Mouse (Mus musculus): ENCODE measurements around the gene Nptx2. TPM values are rescaled to one million over a fixed set of nuclear protein-coding genes. Genes with fewer than 3 reads are reported as not detected.

The Nptx2 gene
- polyA plus RNA-seq (2012; fragmentation: generic; extraction: Trizol): not detected

DNA sequence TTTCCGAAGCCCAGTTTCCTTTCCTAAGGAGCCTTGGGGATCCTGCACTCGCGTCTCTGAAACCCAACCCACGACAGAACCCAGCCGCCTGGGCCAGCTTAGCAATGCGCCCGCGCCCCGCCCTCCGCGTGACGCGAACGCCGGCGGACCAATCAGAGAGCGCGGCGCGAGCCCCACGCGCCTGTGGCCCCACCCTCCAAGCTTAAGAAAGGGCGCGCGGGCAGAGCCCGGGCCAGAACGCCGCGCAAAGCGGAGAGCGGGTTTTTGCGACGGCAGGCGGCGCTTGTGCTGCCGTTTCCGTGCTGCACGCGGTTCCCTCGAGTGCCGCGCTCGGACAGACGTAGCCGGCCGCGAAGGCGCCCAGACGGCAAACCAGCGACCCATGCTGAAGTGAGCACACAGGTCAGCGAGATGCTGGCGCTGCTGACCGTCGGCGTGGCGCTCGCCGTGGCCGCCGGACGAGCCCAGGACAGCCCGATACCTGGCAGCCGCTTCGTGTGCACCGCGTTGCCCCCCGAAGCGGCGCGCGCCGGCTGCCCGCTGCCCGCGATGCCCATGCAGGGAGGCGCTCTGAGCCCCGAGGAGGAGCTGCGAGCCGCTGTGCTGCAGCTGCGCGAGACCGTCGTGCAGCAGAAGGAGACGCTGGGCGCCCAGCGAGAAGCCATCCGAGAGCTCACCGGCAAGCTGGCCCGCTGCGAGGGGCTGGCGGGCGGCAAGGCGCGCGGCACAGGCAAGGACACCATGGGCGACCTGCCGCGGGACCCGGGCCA is at the start of gene Nptx2:
Nptx2 (plus strand) TSS at position 250 of the 770 bp plus-strand sequence.

Other genes starting within 250 kb of the Nptx2 start
- 1 to 10 TPM in 1 of 2 experiments, under 1 TPM in 1; 0.36 to 1.1 TPM for gene Baiap2l1, start 187.8 kb upstream of the Nptx2 start, polyA plus RNA-seq (2012; fragmentation: generic; extraction: Trizol)
- under 1 TPM; 0.02 to 0.04 TPM for gene Tmem130, start 215.9 kb downstream of the Nptx2 start, polyA plus RNA-seq (2012; fragmentation: generic; extraction: Trizol)
- 10 to 100 TPM; 12.2 to 66.4 TPM for gene Trrap, start 221.8 kb downstream of the Nptx2 start, polyA plus RNA-seq (2012; fragmentation: generic; extraction: Trizol)